In the genomic region with DNA sequence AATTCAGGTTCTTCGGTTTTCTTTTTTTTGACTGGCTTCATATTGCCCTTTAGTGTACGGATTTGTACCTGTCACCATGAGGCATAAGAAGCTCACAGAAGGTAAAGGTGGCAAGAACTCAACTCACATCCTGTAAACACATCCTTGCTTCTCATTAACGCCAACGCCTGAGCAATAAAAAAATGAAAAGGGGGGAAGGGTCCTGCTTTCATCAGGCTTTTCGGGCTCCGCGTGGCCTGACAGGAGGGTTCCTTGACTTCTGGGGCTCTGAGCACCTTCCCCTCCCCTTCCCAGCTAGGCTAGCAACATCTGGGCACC, we compare ENCODE assay signal across 8 mouse cellular contexts. TPM values are rescaled to one million over a fixed set of nuclear protein-coding genes. Genes with fewer than 3 reads are reported as not detected.
DNase-seq lines count a peak whose midpoint lies in the region; ATAC-seq and TF ChIP-seq lines count a peak whose summit lies in the region.

No protein-coding gene starts in this region.

- no peaks in the 10 kb centered on the region for H3K27me3 ChIP-seq in kidney, adult 2 months (replicated peaks; ENCODE audit: control insufficient read depth, insufficient read depth, low read length)
- peaks cover 32% of the 10 kb centered on the region for H3K27me3 ChIP-seq in hindbrain, embryonic 12.5 days
- H3K27me3 ChIP-seq in midbrain, embryonic 12.5 days, result peaks cover 38% of the 10 kb centered on the region

- H3K36me3 ChIP-seq in kidney, adult 2 months (ENCODE audit: control insufficient read depth, insufficient read depth, low read length), result no peaks in the 10 kb centered on the region
- no peaks in the 10 kb centered on the region for H3K36me3 ChIP-seq in hindbrain, embryonic 12.5 days
- no peaks in the 10 kb centered on the region for H3K36me3 ChIP-seq in midbrain, embryonic 12.5 days

- H3K27ac ChIP-seq in kidney, adult 2 months (ENCODE audit: insufficient read depth, low read depth, low read length), result no peak overlapping the region
- no peak overlapping the region for H3K27ac ChIP-seq in bone marrow macrophage, adult 2 months (ENCODE audit: insufficient read depth, low read depth, low read length)
- no peak overlapping the region for H3K27ac ChIP-seq in hindbrain, embryonic 12.5 days
- no peak overlapping the region for H3K27ac ChIP-seq in midbrain, embryonic 12.5 days (replicated peaks)

- DNase-seq in kidney, adult 2 months, result no peak
- DNase-seq in kidney, postnatal 25 days, result no peak
- no peak for DNase-seq in urinary bladder, adult 2 months (ENCODE audit: low spot score)
- no peak for DNase-seq in frontal cortex, postnatal 14 days (ENCODE audit: low spot score in 2 of 2)
- DNase-seq in adrenal gland, adult (ENCODE audit: inconsistent age in 2 of 2, low spot score in 1 of 2), result no peak

- peak overlapping the region; percentile 100 for H3K4me2 ChIP-seq in hindbrain, embryonic 12.5 days (replicated peaks)
- peak overlapping the region; percentile 95 for H3K4me2 ChIP-seq in midbrain, embryonic 12.5 days (replicated peaks)

- WGBS in kidney, adult 2 months, result 35% methylated on average over 7 of the region's 7 CpGs
- WGBS in hindbrain, embryonic 12.5 days, result 19% methylated on average over 7 of the region's 7 CpGs
- WGBS in midbrain, embryonic 12.5 days, result 14% methylated on average over 7 of the region's 7 CpGs

- no peak for TF ChIP-seq CTCF in kidney, adult 2 months (conservative IDR thresholded peaks at IDR 0.05; ENCODE audit: insufficient read depth, insufficient read length, low read depth, low read length)
- no peak for TF ChIP-seq CTCF in bone marrow macrophage, adult 2 months (IDR thresholded peaks at IDR 0.05; ENCODE audit: low read depth, low read length)

- no peaks in the 10 kb centered on the region for H3K9me3 ChIP-seq in hindbrain, embryonic 12.5 days (replicated peaks)
- H3K9me3 ChIP-seq in midbrain, embryonic 12.5 days, result no peaks in the 10 kb centered on the region

- no peak for ATAC-seq in hindbrain, embryonic 12.5 days (ENCODE audit: low FRiP score)
- no peak for ATAC-seq in midbrain, embryonic 12.5 days (ENCODE audit: low FRiP score, low read depth)

- TF ChIP-seq POLR2A in kidney, adult 2 months (IDR thresholded peaks at IDR 0.05; ENCODE audit: low read depth, low read length), result no peak
- TF ChIP-seq POLR2A in bone marrow macrophage, adult 2 months (IDR thresholded peaks at IDR 0.05; ENCODE audit: borderline replicate concordance, low read depth, low read length), result no peak

- H3K4me3 ChIP-seq in kidney, adult 2 months (ENCODE audit: insufficient read depth, low read depth, low read length), result peak overlapping the region; percentile 64
- peak overlapping the region; percentile 80 for H3K4me3 ChIP-seq in bone marrow macrophage, adult 2 months (ENCODE audit: insufficient read depth, low read length)
- H3K4me3 ChIP-seq in hindbrain, embryonic 12.5 days, result peak overlapping the region; percentile 71
- peak overlapping the region; percentile 58 for H3K4me3 ChIP-seq in midbrain, embryonic 12.5 days

- peak overlapping the region; percentile 62 for H3K9ac ChIP-seq in hindbrain, embryonic 12.5 days
- H3K9ac ChIP-seq in midbrain, embryonic 12.5 days (replicated peaks), result peak overlapping the region; percentile 53; the same call in 1 of the 2 replicates

- H3K4me1 ChIP-seq in kidney, adult 2 months (ENCODE audit: control insufficient read depth, insufficient read depth, low read length), result no peaks in the 10 kb centered on the region
- H3K4me1 ChIP-seq in bone marrow macrophage, adult 2 months (ENCODE audit: control insufficient read depth, insufficient read depth, low read length), result no peaks in the 10 kb centered on the region
- peaks cover 7% of the 10 kb centered on the region for H3K4me1 ChIP-seq in hindbrain, embryonic 12.5 days
- peaks cover 7% of the 10 kb centered on the region for H3K4me1 ChIP-seq in midbrain, embryonic 12.5 days

RNA-seq across cellular contexts. Expression of gene Zdhhc23, which starts 0.6 kb away (rescaled TPM):
- 2.4 and 2.5 TPM in 2 replicates for polyA plus RNA-seq in kidney, adult 2 months (2012; rRNA removed)
- polyA plus RNA-seq in bone marrow macrophage, adult 2 months (2012; ENCODE audit: insufficient read depth, insufficient read length, missing spikeins), result 1.3 and 1.6 TPM in 2 replicates
- 1.1 and 1.4 TPM in 2 replicates for polyA plus RNA-seq in hindbrain, embryonic 12.5 days (2016; fragmentation: Nextera tagmentation; extraction: Ambion mirVana)
- 0.60 and 0.75 TPM in 2 replicates for polyA plus RNA-seq in midbrain, embryonic 12.5 days (2016; fragmentation: Nextera tagmentation; extraction: Ambion mirVana)
- polyA plus RNA-seq in urinary bladder, adult 2 months (2012; rRNA removed), result 1.3 and 1.9 TPM in 2 replicates

RNA-seq across cellular contexts. Expression of gene Qtrt2, which starts 52.4 kb away (rescaled TPM):
- 10.7 and 11.6 TPM in 2 replicates for polyA plus RNA-seq in kidney, adult 2 months (2012; rRNA removed)
- polyA plus RNA-seq in bone marrow macrophage, adult 2 months (2012; ENCODE audit: insufficient read depth, insufficient read length, missing spikeins), result 7.3 and 11.9 TPM in 2 replicates
- polyA plus RNA-seq in hindbrain, embryonic 12.5 days (2016; fragmentation: Nextera tagmentation; extraction: Ambion mirVana), result 28.1 and 29.8 TPM in 2 replicates
- 29.3 and 30.3 TPM in 2 replicates for polyA plus RNA-seq in midbrain, embryonic 12.5 days (2016; fragmentation: Nextera tagmentation; extraction: Ambion mirVana)
- 27.9 and 31.9 TPM in 2 replicates for polyA plus RNA-seq in urinary bladder, adult 2 months (2012; rRNA removed)
